26 mouse cellular contexts compared by ENCODE assay signal in genomic region chr2:33042781-33043180, GRCm38 (mm10).
"Had no signal": no experiment of that assay in that cellular context is flagged by ENCODE, and none has a peak within 500 bp of the region (broad histone marks: within the 10 kb centered on the region; RNA-seq: fewer than 3 reads in every experiment).

No protein-coding gene starts in this region.

- H3K36me3 ChIP-seq: limb, embryonic 10.5 days; limb, embryonic 13.5 days; liver, embryonic 12.5 days; liver, embryonic 15.5 days; lung, embryonic 15.5 days; midbrain, embryonic 10.5 days; midbrain, embryonic 13.5 days; neural tube, embryonic 12.5 days; neural tube, embryonic 15.5 days had no signal

- H3K9me3 ChIP-seq: limb, embryonic 10.5 days; limb, embryonic 13.5 days; liver, embryonic 12.5 days; liver, embryonic 15.5 days; lung, embryonic 15.5 days; megakaryocyte, embryonic 14.5 days; midbrain, embryonic 10.5 days; midbrain, embryonic 13.5 days; neural tube, embryonic 12.5 days; neural tube, embryonic 15.5 days had no signal

- H3K4me2 ChIP-seq: limb, embryonic 13.5 days; liver, embryonic 12.5 days; liver, embryonic 15.5 days; lung, embryonic 15.5 days; midbrain, embryonic 13.5 days; neural tube, embryonic 12.5 days; neural tube, embryonic 15.5 days had no signal

- ATAC-seq: liver, embryonic 12.5 days; midbrain, embryonic 13.5 days had no signal

- H3K4me1 ChIP-seq: limb, embryonic 13.5 days; liver, embryonic 15.5 days; lung, embryonic 15.5 days; midbrain, embryonic 10.5 days; midbrain, embryonic 13.5 days; neural tube, embryonic 12.5 days; neural tube, embryonic 15.5 days had no signal

- H3K9ac ChIP-seq: limb, embryonic 13.5 days; liver, embryonic 12.5 days; liver, embryonic 15.5 days; lung, embryonic 15.5 days; midbrain, embryonic 13.5 days; neural tube, embryonic 12.5 days; neural tube, embryonic 15.5 days had no signal

- H3K27ac ChIP-seq: kidney, postnatal 0 days; left cerebral cortex, adult 2 months; limb, embryonic 10.5 days; limb, embryonic 13.5 days; liver, embryonic 12.5 days; liver, embryonic 15.5 days; lung, embryonic 15.5 days; midbrain, embryonic 10.5 days; midbrain, embryonic 13.5 days; neural tube, embryonic 12.5 days; neural tube, embryonic 15.5 days; stomach, postnatal 0 days had no signal

- H3K4me3 ChIP-seq: left cerebral cortex, adult 2 months; limb, embryonic 10.5 days; limb, embryonic 13.5 days; liver, embryonic 12.5 days; liver, embryonic 15.5 days; lung, embryonic 15.5 days; megakaryocyte, embryonic 14.5 days; midbrain, embryonic 10.5 days; midbrain, embryonic 13.5 days; neural tube, embryonic 12.5 days; neural tube, embryonic 15.5 days had no signal

- H3K27me3 ChIP-seq: limb, embryonic 13.5 days; liver, embryonic 12.5 days; liver, embryonic 15.5 days; lung, embryonic 15.5 days; midbrain, embryonic 13.5 days; neural tube, embryonic 12.5 days; neural tube, embryonic 15.5 days had no signal

- DNase-seq: kidney, adult 11 months; kidney, adult 8-10 months; kidney, postnatal 25 days; layer of hippocampus, postnatal 36 days; liver; lung, adult 18-20 months; lung, postnatal 10 days; lung, postnatal 36 days; right cerebral cortex, postnatal 14 days; right cerebral cortex, postnatal 4 days; thymus, adult 2 months; thymus, postnatal 14 days; thymus, postnatal 4 days had no signal
